Mouse (Mus musculus): ENCODE data around the gene Fancc. TPM values are rescaled to one million over a fixed set of nuclear protein-coding genes. Genes with fewer than 3 reads are reported as not detected.

Fancc gene
- polyA plus RNA-seq, 1 experiment from 2014 or later = 16.6 TPM

GRCm38 (mm10) chr13:63291016-63291415, 206.1 kb downstream of the Fancc start:
- Histone ChIP-seq H3K36me3 (ENCODE audit: control insufficient read depth, insufficient read depth) (peaks cover 38% of the 10 kb centered on the region), H3K9ac (ENCODE audit: low read length) (no peak overlapping the region), H3K4me2 (ENCODE audit: low read depth, low read length) (no peak overlapping the region), H3K9me3 (replicated peaks; ENCODE audit: control insufficient read depth, low read length) (no peaks in the 10 kb centered on the region), H3K27me3 (ENCODE audit: control insufficient read depth, insufficient read depth, low read length) (no peaks in the 10 kb centered on the region), H3K4me3 (ENCODE audit: low read length) (no peak overlapping the region), H3K27ac (ENCODE audit: low read length) (no peak overlapping the region), H3K4me1 (ENCODE audit: control insufficient read depth, insufficient read depth, low read length) (peaks cover 29% of the 10 kb centered on the region)
- 83% methylated on average over 6 of the region's 6 CpGs for WGBS
- no peak for ATAC-seq (replicated peaks; ENCODE audit: extremely low read depth, insufficient read depth, low FRiP score)

GRCm38 (mm10) chr13:63290126-63290525, 207.0 kb downstream of the Fancc start:
- peaks cover 28% of the 10 kb centered on the region for H3K4me1 ChIP-seq (ENCODE audit: control insufficient read depth, insufficient read depth, low read length)
- WGBS = 91% methylated on average over 4 of the region's 4 CpGs
- H3K4me2 ChIP-seq (ENCODE audit: low read depth, low read length) = no peak overlapping the region
- no peaks in the 10 kb centered on the region for H3K27me3 ChIP-seq (ENCODE audit: control insufficient read depth, insufficient read depth, low read length)
- no peak overlapping the region for H3K27ac ChIP-seq (ENCODE audit: low read length)
- no peak overlapping the region for H3K9ac ChIP-seq (ENCODE audit: low read length)
- peaks cover 39% of the 10 kb centered on the region for H3K36me3 ChIP-seq (ENCODE audit: control insufficient read depth, insufficient read depth)
- no peak for ATAC-seq (replicated peaks; ENCODE audit: extremely low read depth, insufficient read depth, low FRiP score)
- no peak overlapping the region for H3K4me3 ChIP-seq (ENCODE audit: low read length)
- H3K9me3 ChIP-seq (replicated peaks; ENCODE audit: control insufficient read depth, low read length) = no peaks in the 10 kb centered on the region

GRCm38 (mm10) chr13:63289687-63290086, 207.4 kb downstream of the Fancc start:
- ATAC-seq (replicated peaks; ENCODE audit: extremely low read depth, insufficient read depth, low FRiP score) = no peak
- no peak overlapping the region for H3K9ac ChIP-seq (ENCODE audit: low read length)
- H3K27me3 ChIP-seq (ENCODE audit: control insufficient read depth, insufficient read depth, low read length) = no peaks in the 10 kb centered on the region
- H3K4me3 ChIP-seq (ENCODE audit: low read length) = no peak overlapping the region
- peaks cover 25% of the 10 kb centered on the region for H3K4me1 ChIP-seq (ENCODE audit: control insufficient read depth, insufficient read depth, low read length)
- H3K27ac ChIP-seq (ENCODE audit: low read length) = no peak overlapping the region
- WGBS = 84% methylated on average over 5 of the region's 5 CpGs
- H3K4me2 ChIP-seq (ENCODE audit: low read depth, low read length) = no peak overlapping the region
- H3K36me3 ChIP-seq (ENCODE audit: control insufficient read depth, insufficient read depth) = peaks cover 40% of the 10 kb centered on the region
- H3K9me3 ChIP-seq (replicated peaks; ENCODE audit: control insufficient read depth, low read length) = no peaks in the 10 kb centered on the region

GRCm38 (mm10) chr13:63289152-63289551, 207.9 kb downstream of the Fancc start:
- H3K4me2 ChIP-seq (ENCODE audit: low read depth, low read length) = no peak overlapping the region
- H3K9me3 ChIP-seq (replicated peaks; ENCODE audit: control insufficient read depth, low read length) = no peaks in the 10 kb centered on the region
- no peak overlapping the region for H3K9ac ChIP-seq (ENCODE audit: low read length)
- H3K4me3 ChIP-seq (ENCODE audit: low read length) = no peak overlapping the region
- H3K27ac ChIP-seq (ENCODE audit: low read length) = no peak overlapping the region
- H3K4me1 ChIP-seq (ENCODE audit: control insufficient read depth, insufficient read depth, low read length) = peaks cover 19% of the 10 kb centered on the region
- no peak for ATAC-seq (replicated peaks; ENCODE audit: extremely low read depth, insufficient read depth, low FRiP score)
- 69% methylated on average over 4 of the region's 4 CpGs for WGBS
- H3K36me3 ChIP-seq (ENCODE audit: control insufficient read depth, insufficient read depth) = peaks cover 40% of the 10 kb centered on the region
- no peaks in the 10 kb centered on the region for H3K27me3 ChIP-seq (ENCODE audit: control insufficient read depth, insufficient read depth, low read length)

GRCm38 (mm10) chr13:63286483-63287102, 210.5 kb downstream of the Fancc start:
- Histone ChIP-seq H3K4me3 (ENCODE audit: low read length) (no peak overlapping the region), H3K4me2 (ENCODE audit: low read depth, low read length) (no peak overlapping the region), H3K36me3 (ENCODE audit: control insufficient read depth, insufficient read depth) (peaks cover 46% of the 10 kb centered on the region), H3K9ac (ENCODE audit: low read length) (no peak overlapping the region), H3K27me3 (ENCODE audit: control insufficient read depth, insufficient read depth, low read length) (no peaks in the 10 kb centered on the region), H3K9me3 (replicated peaks; ENCODE audit: control insufficient read depth, low read length) (no peaks in the 10 kb centered on the region), H3K4me1 (ENCODE audit: control insufficient read depth, insufficient read depth, low read length) (peaks cover 21% of the 10 kb centered on the region), H3K27ac (ENCODE audit: low read length) (no peak overlapping the region)
- no peak for ATAC-seq (replicated peaks; ENCODE audit: extremely low read depth, insufficient read depth, low FRiP score)
- WGBS = 82% methylated on average over 11 of the region's 11 CpGs

GRCm38 (mm10) chr13:63284748-63285147, 212.3 kb downstream of the Fancc start:
- Histone ChIP-seq H3K36me3 (ENCODE audit: control insufficient read depth, insufficient read depth) (peaks cover 36% of the 10 kb centered on the region), H3K27me3 (ENCODE audit: control insufficient read depth, insufficient read depth, low read length) (no peaks in the 10 kb centered on the region), H3K9ac (ENCODE audit: low read length) (no peak overlapping the region), H3K9me3 (replicated peaks; ENCODE audit: control insufficient read depth, low read length) (no peaks in the 10 kb centered on the region), H3K27ac (ENCODE audit: low read length) (no peak overlapping the region), H3K4me3 (ENCODE audit: low read length) (no peak overlapping the region), H3K4me1 (ENCODE audit: control insufficient read depth, insufficient read depth, low read length) (peaks cover 34% of the 10 kb centered on the region), H3K4me2 (ENCODE audit: low read depth, low read length) (no peak overlapping the region)
- WGBS = 84% methylated on average over 3 of the region's 3 CpGs
- no peak for ATAC-seq (replicated peaks; ENCODE audit: extremely low read depth, insufficient read depth, low FRiP score)

- Histone ChIP-seq H3K4me3 (ENCODE audit: low read length) (no peak overlapping the region), H3K4me2 (ENCODE audit: low read depth, low read length) (no peak overlapping the region), H3K27me3 (ENCODE audit: control insufficient read depth, insufficient read depth, low read length) (no peaks in the 10 kb centered on the region), H3K9ac (ENCODE audit: low read length) (no peak overlapping the region), H3K9me3 (replicated peaks; ENCODE audit: control insufficient read depth, low read length) (no peaks in the 10 kb centered on the region), H3K36me3 (ENCODE audit: control insufficient read depth, insufficient read depth) (peaks cover 34% of the 10 kb centered on the region), H3K27ac (ENCODE audit: low read length) (no peak overlapping the region), H3K4me1 (ENCODE audit: control insufficient read depth, insufficient read depth, low read length) (peaks cover 49% of the 10 kb centered on the region)
- no peak for ATAC-seq (replicated peaks; ENCODE audit: extremely low read depth, insufficient read depth, low FRiP score)
Observed at GRCm38 (mm10) chr13:63283236-63283635, 213.8 kb downstream of the Fancc start.

GRCm38 (mm10) chr13:63281206-63281605, 215.9 kb downstream of the Fancc start:
- Histone ChIP-seq H3K9ac (ENCODE audit: low read length) (no peak overlapping the region), H3K9me3 (replicated peaks; ENCODE audit: control insufficient read depth, low read length) (no peaks in the 10 kb centered on the region), H3K4me3 (ENCODE audit: low read length) (no peak overlapping the region), H3K4me1 (ENCODE audit: control insufficient read depth, insufficient read depth, low read length) (peaks cover 65% of the 10 kb centered on the region), H3K27me3 (ENCODE audit: control insufficient read depth, insufficient read depth, low read length) (no peaks in the 10 kb centered on the region), H3K27ac (ENCODE audit: low read length) (no peak overlapping the region), H3K4me2 (ENCODE audit: low read depth, low read length) (peak overlapping the region; percentile 38; the same call in 1 of the 2 replicates), H3K36me3 (ENCODE audit: control insufficient read depth, insufficient read depth) (peaks cover 18% of the 10 kb centered on the region)
- WGBS = 85% methylated on average over 8 of the region's 8 CpGs
- no peak for ATAC-seq (replicated peaks; ENCODE audit: extremely low read depth, insufficient read depth, low FRiP score)

- Histone ChIP-seq H3K36me3 (ENCODE audit: control insufficient read depth, insufficient read depth) (peaks cover 14% of the 10 kb centered on the region), H3K4me2 (ENCODE audit: low read depth, low read length) (peak overlapping the region; percentile 38; the same call in 1 of the 2 replicates), H3K9ac (ENCODE audit: low read length) (peak overlapping the region; percentile 28; the same call in 1 of the 2 replicates), H3K9me3 (replicated peaks; ENCODE audit: control insufficient read depth, low read length) (no peaks in the 10 kb centered on the region), H3K4me1 (ENCODE audit: control insufficient read depth, insufficient read depth, low read length) (peaks cover 69% of the 10 kb centered on the region), H3K27ac (ENCODE audit: low read length) (peak overlapping the region; percentile 20; the same call in 1 of the 2 replicates), H3K27me3 (ENCODE audit: control insufficient read depth, insufficient read depth, low read length) (no peaks in the 10 kb centered on the region), H3K4me3 (ENCODE audit: low read length) (0 out of 2 replicates have a peak overlapping the region, but pooled peaks have one; percentile 10)
- ATAC-seq (replicated peaks; ENCODE audit: extremely low read depth, insufficient read depth, low FRiP score) = 0 out of 2 replicates have a peak, but pooled peaks have one; percentile 28
- WGBS = 28% methylated on average over 3 of the region's 3 CpGs
Observed at GRCm38 (mm10) chr13:63280344-63280743, 216.7 kb downstream of the Fancc start.

Measured in heart, embryonic 16.5 days (tissue).